8 mouse cellular contexts compared by ENCODE assay signal in the genomic region with DNA sequence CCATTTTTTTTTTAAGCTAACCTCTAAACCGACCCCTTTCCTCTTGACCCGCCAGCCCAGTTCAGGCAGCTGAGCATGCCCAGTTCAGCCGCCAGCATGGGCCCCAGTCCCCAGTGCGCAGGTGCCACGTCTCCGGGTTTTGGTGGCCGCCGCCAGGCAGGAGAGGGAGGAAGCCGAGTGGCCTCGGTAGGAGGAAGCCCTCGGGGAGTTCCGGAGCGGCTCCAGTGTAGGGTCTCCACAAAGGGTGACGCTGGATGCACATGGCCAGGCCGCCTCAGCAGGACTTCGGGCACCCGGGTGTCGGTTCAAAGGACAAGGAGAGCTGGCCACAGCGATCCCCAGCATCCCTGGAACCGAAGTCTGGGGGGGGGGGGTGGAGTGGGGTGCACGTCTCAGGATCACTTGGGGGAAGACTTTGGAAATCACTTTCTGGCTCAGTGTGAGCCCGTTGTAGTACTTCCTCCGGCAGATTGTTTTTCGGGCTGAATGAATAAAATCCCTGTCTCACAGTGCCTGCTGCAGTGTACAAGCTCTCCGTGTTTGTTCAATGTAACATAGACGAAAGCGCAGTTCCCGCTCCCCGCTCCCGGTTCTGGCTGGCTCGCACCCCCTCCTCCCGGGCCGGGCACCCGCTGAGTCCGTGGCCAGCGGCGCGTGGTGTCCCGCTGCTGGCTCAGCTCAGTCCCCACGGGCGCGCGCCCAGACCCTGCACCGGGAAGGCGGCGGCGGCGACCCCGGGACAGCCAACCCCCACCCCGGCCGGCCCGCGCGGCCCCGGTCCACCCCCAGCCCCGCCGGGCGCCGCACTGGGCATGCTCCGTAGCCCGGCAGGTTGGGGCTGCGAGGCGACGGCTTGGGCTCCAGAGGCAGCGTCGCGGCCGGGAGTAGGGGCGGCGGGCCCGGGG. TPM values are rescaled to one million over a fixed set of nuclear protein-coding genes. Genes with fewer than 3 reads are reported as not detected.
DNase-seq lines count a peak whose midpoint lies in the region; ATAC-seq lines count a peak whose summit lies in the region.

TSS of gene Plcb4 (plus strand) at position 526 of the 905 bp plus-strand sequence.

- DNase-seq in adrenal gland, postnatal 36 days = peak; percentile 93
- DNase-seq in embryonic facial prominence, embryonic 11.5 days (ENCODE audit: low spot score) = peak; percentile 89
- DNase-seq in heart, adult 18-20 months = peak; percentile 88 to 91
- DNase-seq in kidney, adult 11 months = peak; percentile 77
- peak; percentile 92 for DNase-seq in left cerebral cortex, postnatal 4 days
- peak; percentile 94 for DNase-seq in midbrain, embryonic 10.5 days (ENCODE audit: low spot score)
- peak; percentile 81 for DNase-seq in right cerebral cortex, postnatal 25 days
- peak; percentile 74 for DNase-seq in urinary bladder, postnatal 25 days (ENCODE audit: low spot score)

- H3K9ac ChIP-seq in embryonic facial prominence, embryonic 11.5 days (replicated peaks; ENCODE audit: low read length) = peak within 1 kb of the TSS; percentile 95

- H3K27ac ChIP-seq in embryonic facial prominence, embryonic 11.5 days (replicated peaks; ENCODE audit: low read depth, low read length) = peak within 1 kb of the TSS; percentile 97
- peak within 1 kb of the TSS; percentile 100 for H3K27ac ChIP-seq in midbrain, embryonic 10.5 days (replicated peaks)

- peak within 1 kb of the TSS; percentile 78 for H3K4me3 ChIP-seq in embryonic facial prominence, embryonic 11.5 days (ENCODE audit: low read depth, low read length)
- peak within 1 kb of the TSS; percentile 88 for H3K4me3 ChIP-seq in midbrain, embryonic 10.5 days

- ATAC-seq in embryonic facial prominence, embryonic 11.5 days (replicated peaks; ENCODE audit: insufficient number of reproducible peaks, low FRiP score, low TSS enrichment, low read depth) = peak; percentile 96

- no peaks in the 10 kb centered on the region for H3K27me3 ChIP-seq in embryonic facial prominence, embryonic 11.5 days (ENCODE audit: control insufficient read depth, insufficient read depth, low read length)
- no peaks in the 10 kb centered on the region for H3K27me3 ChIP-seq in midbrain, embryonic 10.5 days (ENCODE audit: low read depth, poor library complexity, severe bottlenecking)

- H3K4me2 ChIP-seq in embryonic facial prominence, embryonic 11.5 days (ENCODE audit: low read depth, low read length) = peak within 1 kb of the TSS; percentile 81

- H3K9me3 ChIP-seq in embryonic facial prominence, embryonic 11.5 days (replicated peaks; ENCODE audit: control insufficient read depth, low read length) = no peaks in the 10 kb centered on the region
- no peaks in the 10 kb centered on the region for H3K9me3 ChIP-seq in midbrain, embryonic 10.5 days (replicated peaks)

- H3K4me1 ChIP-seq in embryonic facial prominence, embryonic 11.5 days (ENCODE audit: control insufficient read depth, insufficient read depth, low read length) = no peaks in the 10 kb centered on the region
- H3K4me1 ChIP-seq in midbrain, embryonic 10.5 days = peaks cover 25% of the 10 kb centered on the region

- H3K36me3 ChIP-seq in embryonic facial prominence, embryonic 11.5 days (replicated peaks; ENCODE audit: control insufficient read depth, insufficient read depth, low read depth, low read length) = no peaks in the 10 kb centered on the region
- H3K36me3 ChIP-seq in midbrain, embryonic 10.5 days = peaks cover 2% of the 10 kb centered on the region

- under 1% methylated on average over 52 of the region's 71 CpGs for WGBS in embryonic facial prominence, embryonic 11.5 days
- under 1% methylated on average over 68 of the region's 71 CpGs for WGBS in midbrain, embryonic 10.5 days

- intact Hi-C loops in left cerebral cortex, postnatal 4 days (cut with DNase I) = loop anchor here (5.0 kb wide), 1 partner anchor 221 kb away; no protein-coding TSS in a partner anchor

RNA-seq across cellular contexts. Expression of gene Plcb4, which starts in this region (rescaled TPM):
- 10 to 100 TPM; 32.5 to 51.6 TPM for total RNA-seq in adrenal gland, postnatal 36 days (2021)
- polyA plus RNA-seq in embryonic facial prominence, embryonic 11.5 days (2014; fragmentation: Nextera tagmentation; extraction: Ambion mirVana) = 11.0 and 12.0 TPM in 2 replicates
- total RNA-seq in heart, adult 18-20 months (2021) = 10 to 100 TPM; 49.1 to 58.5 TPM
- total RNA-seq in left cerebral cortex, postnatal 4 days (2021) = 10 to 100 TPM; 31.9 to 32.5 TPM
- polyA plus RNA-seq in midbrain, embryonic 10.5 days (2016; fragmentation: Nextera tagmentation; extraction: Ambion mirVana) = 15.7 and 17.5 TPM in 2 replicates

Comparison
In these comparisons a context has a peak if more than half of its experiments do, and no peak if none do; other contexts are left out.
1. Peak in every context shown above with its lines: DNase-seq, ATAC-seq, H3K4me3 ChIP-seq and H3K27ac ChIP-seq.